Mouse (Mus musculus) lung, postnatal 10 days (tissue): ENCODE results near the gene Gm9837.

Source experiments
- DNase-seq: peaks from one replicate; pipeline ENCODE4 v3.0.0; 2021

Gm9837 gene

DNA sequence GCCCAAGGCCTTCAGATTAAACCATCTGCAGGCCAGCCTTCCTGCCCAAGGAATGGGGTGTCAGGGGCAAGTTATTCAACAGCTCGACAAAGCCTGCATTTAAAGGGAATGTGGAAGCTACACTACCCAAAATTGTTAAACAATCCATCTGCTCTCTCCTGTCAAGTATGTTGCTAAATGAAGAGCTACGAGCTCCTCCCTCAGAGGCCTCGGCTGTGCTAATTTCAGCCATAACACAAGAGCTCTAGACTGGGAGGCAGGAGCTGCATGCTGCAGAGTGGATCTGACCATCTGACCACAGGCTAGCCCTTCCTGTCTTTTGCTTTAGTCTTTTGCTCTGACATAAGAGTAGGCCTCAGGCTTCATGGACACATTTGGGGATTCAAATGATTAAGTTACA, 45.0 kb downstream of the Gm9837 start:
- no peak for DNase-seq

GRCm38 (mm10) chr11:53424826-53425225, 45.5 kb downstream of the Gm9837 start:
- DNase-seq, result peak; percentile 16

DNA sequence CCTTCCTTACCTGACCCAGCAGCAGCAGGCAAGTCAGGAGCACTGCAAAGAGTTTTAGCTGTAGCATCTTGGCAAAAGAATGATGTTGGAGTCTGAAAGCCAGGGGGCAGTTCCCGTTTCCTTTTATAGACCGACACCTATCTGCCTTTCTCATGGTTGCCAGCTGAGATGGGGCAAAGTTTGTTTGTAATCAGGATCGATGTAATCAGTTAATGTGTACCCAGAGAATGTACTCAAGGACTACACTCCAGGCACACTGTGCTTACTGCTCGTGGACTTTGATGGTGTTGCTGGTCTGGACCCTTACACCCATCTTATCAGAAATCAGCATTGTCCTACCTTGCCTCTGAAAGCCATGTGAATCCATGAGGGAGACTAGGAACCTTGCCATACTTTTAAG, 47.2 kb downstream of the Gm9837 start, which contains the start of gene Leap2:
Leap2 (minus strand) TSS at position 135 of the 400 bp plus-strand sequence.
- no peak for DNase-seq
